Mouse (Mus musculus) thymus, postnatal 14 days (tissue): ENCODE data around the gene Casp7.

ENCODE experiments used
- DNase-seq: peaks from one replicate; pipeline ENCODE4 v3.0.0; 2021

Gene Casp7

GRCm38 (mm10) chr19:56474869-56475550 lies 78.1 kb downstream of the Casp7 start:
- DNase-seq, result peak; percentile 18

GRCm38 (mm10) chr19:56476546-56476945 lies 79.6 kb downstream of the Casp7 start:
- DNase-seq, result no peak

DNA sequence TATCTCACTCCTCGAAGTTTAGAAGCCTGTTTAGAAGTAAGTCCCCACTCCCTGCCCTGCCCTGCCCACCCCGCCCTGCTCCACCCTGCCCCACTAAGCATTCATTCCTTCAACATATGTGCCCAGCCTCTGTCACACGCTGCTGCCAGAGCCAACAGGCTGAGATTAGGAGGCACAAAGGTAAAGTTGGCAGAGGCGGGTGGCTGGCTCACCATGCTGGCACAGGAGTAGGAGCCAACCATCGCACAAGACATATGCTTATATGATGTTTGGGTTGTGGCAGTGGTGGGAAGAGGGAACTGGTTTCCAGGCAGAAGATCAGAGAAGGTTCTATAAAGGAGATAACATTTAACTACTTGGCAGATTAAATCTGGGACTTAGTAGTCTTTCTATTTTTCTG lies 80.3 kb downstream of the Casp7 start:
- no peak for DNase-seq

GRCm38 (mm10) chr19:56477832-56478231 lies 80.9 kb downstream of the Casp7 start:
- DNase-seq, result no peak

DNA sequence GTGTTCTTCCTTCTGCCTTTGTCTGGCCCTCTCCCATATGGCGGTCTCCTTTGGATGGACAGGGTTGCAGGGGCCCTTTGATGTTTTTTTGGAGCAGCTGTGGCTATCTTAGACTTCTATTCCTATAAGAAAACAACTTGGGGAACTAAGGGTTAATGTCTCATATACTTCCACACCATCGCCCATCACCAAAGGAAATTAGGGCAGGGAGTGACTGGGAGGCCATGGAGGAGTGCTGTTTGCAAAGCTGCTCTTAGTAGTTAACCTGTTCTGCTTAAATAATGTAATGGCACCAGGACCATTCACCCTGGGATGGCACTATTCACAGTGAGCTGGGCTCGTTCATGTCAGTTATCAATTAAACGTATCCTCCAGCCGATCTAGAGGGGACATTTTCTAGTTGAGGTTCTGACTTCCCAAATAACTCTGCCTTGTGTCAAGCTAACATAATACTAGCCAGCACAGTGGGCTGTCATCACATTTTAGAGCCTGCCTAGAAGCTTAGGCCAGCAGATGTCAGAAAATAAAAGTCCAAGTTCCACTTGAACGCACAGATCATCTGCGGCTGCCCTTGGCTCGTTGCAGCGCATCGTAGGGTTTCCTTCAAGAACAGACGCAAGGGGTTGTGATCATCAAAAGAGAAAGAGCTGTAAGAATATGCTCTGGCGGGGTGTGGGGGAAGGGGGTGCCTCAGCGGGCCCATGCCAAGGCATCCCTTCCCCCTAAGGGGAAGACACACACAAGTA lies 87.9 kb downstream of the Casp7 start:
- DNase-seq, result no peak

DNA sequence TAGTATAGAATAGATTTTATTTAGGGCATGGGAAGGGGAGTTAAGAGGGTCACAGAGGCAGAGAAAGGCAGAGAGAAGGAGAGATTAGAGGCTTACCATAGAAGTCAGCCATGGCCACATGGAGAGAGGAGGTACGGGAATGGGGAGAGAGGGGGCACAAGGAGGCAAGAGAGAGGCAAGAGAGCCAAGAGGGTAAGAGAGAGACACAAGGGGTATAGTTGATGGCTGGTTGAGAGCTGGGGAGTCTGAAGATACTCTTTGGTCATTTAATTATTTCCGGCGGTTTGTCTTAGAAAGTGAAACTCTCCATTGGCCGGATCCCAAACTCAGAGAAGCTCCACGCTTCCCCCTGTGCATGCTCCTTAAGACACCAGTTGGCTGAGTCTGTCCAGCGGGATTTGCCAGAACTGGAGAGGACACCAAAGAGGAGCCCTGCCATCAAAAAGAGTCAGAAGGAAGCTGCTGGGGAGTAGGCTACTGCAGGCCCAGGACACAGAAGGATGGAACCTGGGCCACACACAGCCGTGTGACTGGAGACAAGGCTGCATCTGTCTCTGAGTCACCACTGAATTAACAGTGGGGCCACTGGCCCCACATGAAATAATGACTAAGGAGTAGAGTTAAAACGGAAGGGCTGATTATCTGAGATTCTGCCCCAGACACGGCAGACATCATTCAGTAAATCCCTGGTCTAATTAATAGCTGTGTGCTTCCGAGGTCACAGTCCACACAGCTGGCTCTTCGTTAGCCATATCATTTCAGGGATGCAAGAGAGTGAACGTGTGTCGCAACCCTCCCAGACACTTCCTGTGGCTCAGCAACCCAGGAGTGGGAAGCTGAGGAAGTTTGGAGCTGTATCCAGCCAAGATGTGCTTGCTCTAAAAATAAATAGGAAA lies 88.7 kb downstream of the Casp7 start:
- DNase-seq, result no peak

GRCm38 (mm10) chr19:56486926-56487325 lies 90.0 kb downstream of the Casp7 start:
- DNase-seq, result no peak

DNA sequence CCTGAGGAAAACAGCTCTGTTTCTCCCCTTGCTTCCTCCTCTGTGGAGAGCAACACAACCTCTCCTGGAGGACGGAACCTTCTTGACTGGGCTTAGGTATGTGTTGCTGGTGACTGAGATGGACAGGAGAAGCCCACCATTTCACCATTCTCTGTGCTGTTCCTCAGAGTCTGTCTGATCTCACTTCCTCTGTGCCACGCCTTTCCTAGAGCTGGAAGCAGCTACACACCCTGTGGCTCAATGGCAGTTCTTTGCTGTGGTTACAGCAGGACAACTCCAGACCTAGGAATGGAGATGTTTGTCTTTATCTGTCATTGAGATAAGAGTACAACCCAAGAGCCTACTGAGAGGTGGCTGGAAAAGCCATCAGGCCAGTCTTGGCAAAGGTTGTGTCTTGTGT lies 90.4 kb downstream of the Casp7 start:
- no peak for DNase-seq

DNA sequence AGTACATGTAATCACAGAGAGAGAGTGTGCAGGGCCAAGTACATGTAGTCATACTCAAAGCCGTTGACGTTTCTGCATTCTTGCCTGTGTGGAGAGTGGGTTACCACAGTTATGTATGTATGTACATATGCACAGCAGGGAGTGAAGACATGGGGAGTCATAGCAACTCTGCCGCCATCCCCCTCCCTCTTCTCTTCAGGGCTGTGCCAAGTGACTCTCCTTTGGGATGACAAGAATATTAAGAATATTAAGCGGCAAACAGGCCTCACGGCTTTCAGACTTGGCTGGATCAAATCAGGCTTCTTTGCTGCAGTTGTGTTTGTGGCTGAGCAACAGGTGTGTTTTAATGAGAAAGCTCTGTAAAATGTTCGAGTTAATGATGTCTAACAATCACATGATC lies 92.7 kb downstream of the Casp7 start:
- no peak for DNase-seq
